Mouse (Mus musculus): ENCODE measurements around the gene Mthfd2.
"Not testable (repeated sequence)": the region's sequence is repeated elsewhere in the genome, so short reads cannot be mapped to it uniquely, and the experiment has no call there.

Mthfd2 gene

DNA sequence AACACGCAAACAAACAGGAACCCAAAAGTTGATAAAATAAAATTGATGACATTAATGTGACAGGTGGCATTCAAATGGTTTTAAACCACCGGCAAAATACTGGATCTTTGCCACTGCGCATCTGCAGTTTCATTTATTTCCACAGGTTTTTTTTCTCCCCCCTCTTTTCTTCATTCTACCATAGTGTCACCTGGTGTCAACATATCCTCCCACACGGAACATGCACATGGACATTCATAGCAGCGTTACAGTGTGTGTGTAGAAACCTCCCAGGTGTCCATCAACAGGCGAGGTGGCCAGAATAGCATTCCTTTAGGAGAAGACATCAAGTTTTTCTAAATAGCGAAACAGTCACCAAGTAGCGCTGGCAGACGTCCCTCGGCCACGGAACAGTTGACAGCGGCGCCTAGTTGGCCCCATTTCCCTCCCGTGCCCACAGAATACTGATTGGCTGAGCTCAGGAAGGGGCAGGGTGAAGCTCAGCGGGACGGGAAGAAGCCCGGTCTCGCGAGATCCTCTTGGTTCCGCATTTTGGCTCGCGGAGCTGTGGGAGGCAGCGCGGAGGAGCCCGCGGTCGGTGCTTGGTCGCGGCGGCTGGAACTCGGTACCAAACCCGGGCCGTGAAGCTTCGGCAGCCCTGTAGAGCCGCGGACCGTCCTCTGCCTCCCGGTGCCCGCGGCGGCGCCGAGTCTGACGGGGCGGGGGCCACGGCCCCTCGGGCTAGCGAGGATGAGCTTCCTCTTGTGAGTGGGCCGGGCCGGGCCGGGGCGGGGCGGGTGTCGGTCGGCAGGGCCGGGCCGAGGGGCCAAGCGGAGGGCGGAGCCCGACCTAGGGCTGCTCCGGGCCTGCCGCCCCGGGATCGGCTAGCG, at the start of gene Mthfd2, which contains the start of gene Mob1a:
Gene Mthfd2 (minus strand): TSS at position 384 of the 869 bp plus-strand sequence.
Gene Mob1a (plus strand): TSS at position 492 of the 869 bp plus-strand sequence.
- peak; percentile 96 for DNase-seq (ENCODE audit: low spot score)

DNA sequence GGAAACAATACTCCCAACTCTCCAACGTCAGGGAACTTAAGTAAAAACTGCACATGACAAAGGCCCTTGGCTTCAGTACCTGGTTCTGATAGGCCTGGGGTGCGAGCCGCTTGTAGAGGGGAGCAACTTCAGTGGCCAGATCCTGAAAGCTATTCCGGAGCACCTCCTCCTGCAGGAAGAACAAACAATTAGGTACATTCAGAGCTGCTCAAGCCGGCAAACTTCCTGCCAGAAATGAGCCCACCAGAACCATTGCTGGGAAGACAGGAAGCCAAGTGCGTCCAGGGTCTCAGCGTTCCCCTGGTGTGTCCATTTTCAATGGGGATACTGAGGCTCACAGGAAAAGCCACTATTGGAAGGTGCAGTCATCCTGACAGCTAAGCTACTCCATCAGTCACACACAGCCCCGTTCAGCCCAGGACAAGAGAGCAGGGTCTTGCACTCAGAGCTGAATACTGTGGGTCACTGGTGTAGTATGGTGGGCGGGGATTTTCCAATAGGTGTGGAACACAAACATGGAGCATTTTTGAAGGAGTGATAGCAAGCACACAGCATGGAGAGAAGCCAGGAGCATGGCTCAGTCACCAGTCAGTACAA, 48.1 kb upstream of the Mthfd2 start:
- DNase-seq (ENCODE audit: low spot score) = no peak

DNA sequence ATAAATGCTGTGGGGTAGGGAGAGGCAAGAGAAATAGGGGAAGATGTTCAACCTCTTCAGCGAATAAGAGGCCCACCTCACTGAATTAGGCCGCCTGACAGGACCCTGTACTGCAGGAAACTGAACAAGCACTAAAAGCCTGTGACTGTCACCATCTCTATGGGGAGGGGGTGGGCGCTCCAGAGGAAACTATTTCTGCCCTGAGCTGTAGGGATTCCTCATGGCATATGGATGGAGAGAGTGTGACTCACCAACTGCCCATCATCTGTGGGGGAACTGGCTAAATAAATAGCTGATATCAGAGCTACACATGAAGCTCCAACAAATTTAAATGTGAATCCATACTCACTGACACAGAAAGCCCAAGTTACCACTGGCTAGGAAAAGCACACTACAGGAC, 45.6 kb upstream of the Mthfd2 start:
- no peak for DNase-seq (ENCODE audit: low spot score)

DNA sequence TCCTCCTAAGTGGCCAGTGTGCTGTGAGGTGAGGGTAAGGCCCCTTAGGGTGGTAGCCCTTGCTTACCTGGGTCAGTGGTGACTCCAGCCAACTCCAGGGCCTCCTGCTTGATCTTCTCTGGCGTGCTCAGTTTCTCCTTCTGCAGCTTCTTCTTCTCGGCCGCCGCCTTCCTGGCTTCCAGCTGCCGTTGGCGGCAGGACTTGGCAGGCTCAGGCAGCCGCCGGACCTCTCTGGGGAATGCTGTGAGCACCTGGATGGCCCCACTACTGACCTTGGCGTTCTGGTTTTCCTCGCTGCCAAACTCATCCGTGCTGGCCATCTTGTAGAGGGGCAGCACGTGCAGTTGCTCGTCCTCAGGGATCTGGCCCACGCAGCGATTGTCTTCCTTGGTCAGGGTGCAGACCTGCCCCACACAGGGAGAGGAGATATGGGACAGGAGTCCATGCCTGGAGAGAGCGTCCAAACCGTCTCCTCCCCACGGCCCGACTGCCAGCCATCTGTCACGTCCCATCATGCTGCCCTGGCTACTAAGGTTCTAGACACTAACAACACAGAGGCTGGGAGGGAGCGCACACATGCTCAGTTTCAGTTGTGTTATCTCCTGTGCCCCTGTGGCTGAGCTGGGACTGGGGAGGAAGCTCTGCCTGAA, 44.7 kb upstream of the Mthfd2 start:
- no peak for DNase-seq (ENCODE audit: low spot score)

DNA sequence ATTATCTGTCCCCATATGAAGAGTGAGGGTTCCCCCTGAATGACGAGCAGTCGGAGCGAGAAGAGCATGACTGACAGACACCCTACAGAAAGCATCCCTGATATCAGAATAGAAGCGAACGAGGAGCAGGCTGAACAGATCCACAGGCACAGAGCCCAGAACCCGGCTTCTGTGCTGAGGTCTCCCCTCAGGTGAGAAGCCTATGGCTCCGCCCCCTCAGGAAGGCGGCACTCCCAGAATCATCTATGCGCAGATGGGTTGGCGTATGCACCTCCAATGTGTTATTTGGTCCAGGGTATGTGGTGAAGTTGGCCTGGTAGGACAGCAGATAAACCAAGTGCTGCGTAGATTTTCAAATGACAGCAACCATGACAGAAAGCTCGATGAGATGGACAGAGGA, 37.4 kb upstream of the Mthfd2 start:
- no peak for DNase-seq (ENCODE audit: low spot score)

DNA sequence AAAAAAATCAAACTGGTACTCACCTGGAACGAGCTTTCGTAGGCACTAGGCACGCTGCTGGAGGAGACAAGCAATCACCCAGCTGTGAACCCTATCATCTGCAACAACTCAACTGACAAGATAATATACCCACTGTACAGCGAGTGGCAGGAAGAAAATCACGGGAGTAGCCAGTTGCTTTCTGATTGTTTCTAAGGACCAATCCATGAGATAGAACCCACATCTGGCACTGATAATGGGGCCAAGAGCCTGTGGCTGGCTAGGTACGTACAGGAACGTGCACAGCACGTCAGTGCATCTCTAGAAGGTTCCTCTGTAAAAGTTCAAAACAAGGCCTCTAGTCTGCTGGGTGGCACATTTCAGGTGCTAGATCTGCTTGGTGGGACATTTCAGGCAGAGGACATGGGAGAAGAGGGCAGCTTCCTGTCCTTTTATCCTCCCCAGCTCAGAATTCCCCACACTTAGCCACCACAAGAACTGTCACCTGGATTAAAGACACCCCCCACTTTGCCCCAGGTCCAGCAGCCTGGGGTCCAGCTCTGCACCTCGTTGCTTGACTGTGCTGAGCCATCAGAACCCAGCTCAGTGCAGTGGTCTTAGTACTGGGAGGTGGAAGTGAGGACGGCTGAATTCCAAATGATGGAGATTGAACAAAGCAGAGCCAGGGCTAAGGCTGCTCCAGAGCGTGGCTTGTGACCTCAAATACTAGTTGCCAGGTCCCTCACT, 36.0 kb upstream of the Mthfd2 start:
- no peak for DNase-seq (ENCODE audit: low spot score)

DNA sequence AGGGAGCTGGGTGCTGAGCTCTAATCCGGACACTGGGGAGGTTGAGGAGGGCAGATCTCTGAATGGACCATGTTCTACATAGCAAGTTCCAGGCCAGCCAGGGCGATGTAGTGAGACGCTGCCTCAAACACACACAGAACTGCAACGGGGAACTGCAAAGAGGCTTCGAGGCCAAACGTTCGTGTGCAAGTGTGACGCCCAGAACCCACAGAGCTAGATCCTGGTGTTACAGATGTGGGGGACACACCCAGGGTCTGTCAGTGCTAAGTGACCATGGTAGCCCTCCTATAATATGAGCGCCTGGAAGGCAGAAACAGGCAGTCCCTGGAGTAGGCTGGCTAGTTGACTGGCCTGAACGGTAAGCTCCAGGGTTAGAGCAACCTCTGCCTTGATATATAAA, 31.7 kb upstream of the Mthfd2 start:
- no peak for DNase-seq (ENCODE audit: low spot score)

DNA sequence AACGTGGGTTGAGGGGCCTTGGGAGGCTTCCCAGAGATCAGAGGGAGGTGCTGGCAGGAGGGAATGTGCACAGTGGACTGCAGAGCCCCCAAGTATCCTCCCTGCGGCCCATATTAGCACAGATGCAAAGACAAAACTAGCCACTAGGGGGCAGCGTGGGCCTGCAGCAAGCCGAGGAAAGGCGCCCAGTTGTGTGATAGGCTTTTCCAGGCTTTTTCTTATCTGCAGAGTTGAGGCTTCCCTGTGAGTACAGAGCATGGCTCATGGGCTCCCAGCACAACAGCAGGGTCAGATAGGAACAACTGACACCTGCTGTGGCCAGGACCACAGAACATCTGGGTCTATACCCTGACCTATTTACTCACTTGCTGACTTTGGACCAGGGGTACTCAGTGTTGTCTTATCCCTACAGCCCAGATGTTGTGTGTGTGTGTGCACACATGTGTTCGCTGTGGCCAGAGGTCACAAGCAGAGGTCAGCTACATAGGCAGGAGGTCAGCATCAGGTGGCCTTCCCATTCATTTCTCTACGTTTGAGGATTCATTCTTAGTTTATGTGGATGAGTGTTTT, 30.9 kb upstream of the Mthfd2 start:
- peak; percentile 73 for DNase-seq (ENCODE audit: low spot score)

DNA sequence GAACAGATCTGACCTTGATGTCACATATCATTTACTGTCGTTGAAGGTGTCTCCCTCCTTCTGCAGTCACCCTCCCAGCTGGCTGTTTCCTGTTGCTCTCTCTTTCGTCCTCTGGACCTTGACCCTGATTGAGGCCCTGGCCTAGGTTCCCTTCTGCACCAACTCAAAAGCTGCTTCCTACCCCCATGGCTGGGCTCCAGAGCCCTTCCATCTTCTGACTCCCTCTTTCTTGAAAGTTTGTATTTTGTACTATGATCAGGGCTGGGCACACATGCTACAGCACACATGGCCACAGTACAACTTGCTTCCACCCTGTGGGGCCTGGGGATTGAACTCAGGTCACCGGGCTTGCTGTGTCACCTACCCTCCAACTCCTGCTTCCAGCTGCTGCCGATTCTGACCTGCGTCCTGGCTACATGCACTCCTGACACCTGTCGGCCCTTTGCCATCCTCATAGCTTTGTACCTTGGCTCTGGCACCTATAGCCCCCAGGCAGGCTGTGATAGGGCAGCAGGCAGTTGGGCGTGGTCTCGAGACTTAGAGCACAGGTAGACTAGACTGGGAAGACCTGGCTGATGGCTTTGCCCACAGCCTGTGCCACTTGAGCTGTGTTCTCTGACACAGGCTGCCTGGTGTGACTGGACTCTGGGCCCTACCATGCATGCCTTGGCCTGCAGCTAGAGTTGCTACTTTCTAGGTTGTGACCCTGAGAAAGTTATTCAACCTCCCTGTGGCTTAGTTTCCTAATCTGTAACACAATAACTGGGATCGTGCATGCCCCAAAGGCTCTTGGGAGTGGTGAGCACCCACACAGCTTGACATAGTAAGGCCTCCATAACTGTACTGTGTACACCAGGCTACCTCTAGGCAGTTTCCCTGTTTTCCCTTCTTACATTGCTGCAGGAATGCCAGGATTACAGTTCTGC, 29.4 kb upstream of the Mthfd2 start:
- DNase-seq (ENCODE audit: low spot score) = no peak

DNA sequence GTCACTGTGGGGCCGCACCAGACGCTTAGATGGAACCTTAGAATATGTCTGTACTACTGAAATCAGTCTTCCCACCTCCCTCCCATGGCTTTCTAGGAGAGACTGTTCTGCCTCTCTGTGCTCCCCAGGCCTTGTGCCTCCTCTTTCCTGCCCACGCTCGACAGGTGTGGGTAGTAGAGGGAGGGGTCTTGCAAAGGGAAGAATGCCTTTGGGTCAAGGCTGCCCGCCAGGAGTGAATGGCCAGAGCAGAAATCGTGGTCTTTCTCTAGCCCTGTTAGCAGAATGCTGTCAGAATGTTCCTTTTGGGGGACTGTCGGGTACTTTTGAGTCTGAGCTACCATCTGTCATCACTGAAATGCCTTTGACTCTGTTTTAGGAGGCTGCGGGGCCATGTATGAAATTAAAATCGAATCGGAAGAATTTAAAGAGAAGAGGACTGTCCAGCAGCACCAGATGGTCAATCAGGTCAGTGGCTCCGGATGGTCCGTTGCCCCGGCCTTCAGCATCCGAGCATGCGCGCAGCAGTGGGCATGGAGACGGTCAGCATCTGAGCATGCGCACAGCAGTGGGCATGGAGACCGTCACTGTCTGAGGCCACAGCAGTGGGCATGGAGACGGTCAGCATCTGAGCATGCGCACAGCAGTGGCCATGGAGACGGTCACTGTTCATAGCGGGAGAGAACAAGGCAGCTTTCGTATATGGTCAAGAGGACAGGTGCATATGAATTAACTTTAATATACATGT, 27.1 kb upstream of the Mthfd2 start:
- no peak for DNase-seq (ENCODE audit: low spot score)

DNA sequence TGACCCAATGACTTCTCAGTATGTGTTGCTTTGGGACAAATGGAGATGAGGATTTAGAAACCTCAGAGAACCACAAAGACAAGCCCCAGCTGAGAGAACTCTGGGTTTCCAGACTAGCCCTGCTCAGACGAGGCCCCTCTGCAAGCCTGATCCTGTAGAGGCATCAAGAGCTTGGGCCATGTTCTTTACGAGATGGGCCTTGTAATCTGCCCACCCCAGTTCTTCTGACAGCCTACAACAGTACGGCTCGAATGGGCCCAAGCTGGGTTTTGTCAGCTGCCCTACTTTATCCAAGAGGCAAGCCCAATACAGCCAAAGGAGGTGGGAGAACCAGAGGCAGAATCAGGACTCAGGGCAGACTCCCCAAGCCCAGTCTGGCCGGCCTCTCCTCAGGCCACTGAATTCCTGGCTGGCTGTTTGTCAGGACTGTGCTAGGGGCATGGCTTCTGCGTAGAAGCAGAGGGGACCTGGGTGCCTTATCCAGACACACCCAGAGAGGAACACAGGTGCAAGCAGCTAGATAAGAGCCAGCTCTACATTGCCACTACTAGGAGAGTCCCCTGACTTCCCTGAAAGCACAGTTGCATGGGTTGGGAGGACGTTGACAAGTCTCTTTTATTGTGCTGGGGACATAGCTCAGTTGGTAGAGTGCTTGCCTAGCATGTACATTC, 25.9 kb upstream of the Mthfd2 start:
- peak; percentile 24 for DNase-seq (ENCODE audit: low spot score)

DNA sequence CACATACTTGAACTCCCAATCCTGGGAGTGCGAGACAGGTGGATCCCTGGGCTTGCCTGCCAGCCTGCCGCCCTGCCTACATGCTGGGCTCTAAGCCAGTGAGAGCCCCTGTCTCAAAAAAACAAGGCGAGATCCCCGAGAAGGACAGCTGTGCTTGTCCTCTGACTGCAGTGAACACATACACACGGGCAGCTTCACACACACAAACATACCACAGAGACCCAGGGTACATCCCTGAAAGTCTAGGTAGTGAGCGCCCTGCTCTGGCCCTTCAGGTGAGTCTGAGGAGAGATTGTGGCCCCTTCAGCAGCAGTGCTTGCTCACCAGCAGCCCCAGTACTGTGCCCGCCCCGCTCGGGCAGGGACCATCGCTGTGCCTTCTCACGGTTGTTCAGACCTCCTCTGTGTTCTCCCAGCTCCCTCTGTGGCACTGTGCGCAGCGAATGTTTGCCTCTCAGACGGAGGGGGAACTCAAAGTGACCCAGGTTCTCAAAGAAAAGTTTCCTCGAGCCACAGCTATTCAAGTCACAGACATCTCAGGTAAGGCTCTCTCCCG, 25.2 kb upstream of the Mthfd2 start:
- DNase-seq (ENCODE audit: low spot score) = no peak

DNA sequence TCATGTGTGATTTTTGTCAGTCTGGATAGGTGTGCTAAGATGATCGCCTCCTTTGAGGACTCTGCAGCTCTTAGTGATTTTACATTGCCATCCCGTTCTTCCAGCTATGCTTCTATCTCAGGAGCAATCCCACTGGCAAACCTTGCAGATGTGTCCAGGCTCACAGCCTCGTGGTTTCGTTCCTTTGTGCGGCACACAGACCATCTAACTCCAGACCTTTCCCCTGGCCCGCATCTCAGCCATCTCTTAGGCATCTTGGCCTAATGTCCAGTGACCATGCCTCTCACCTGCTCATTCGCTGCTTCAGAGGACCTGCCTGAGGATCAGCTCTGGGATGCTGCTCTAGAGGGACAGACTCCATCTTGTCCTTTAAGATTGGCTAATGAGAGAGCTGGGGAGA, 24.5 kb upstream of the Mthfd2 start:
- no peak for DNase-seq (ENCODE audit: low spot score)

DNA sequence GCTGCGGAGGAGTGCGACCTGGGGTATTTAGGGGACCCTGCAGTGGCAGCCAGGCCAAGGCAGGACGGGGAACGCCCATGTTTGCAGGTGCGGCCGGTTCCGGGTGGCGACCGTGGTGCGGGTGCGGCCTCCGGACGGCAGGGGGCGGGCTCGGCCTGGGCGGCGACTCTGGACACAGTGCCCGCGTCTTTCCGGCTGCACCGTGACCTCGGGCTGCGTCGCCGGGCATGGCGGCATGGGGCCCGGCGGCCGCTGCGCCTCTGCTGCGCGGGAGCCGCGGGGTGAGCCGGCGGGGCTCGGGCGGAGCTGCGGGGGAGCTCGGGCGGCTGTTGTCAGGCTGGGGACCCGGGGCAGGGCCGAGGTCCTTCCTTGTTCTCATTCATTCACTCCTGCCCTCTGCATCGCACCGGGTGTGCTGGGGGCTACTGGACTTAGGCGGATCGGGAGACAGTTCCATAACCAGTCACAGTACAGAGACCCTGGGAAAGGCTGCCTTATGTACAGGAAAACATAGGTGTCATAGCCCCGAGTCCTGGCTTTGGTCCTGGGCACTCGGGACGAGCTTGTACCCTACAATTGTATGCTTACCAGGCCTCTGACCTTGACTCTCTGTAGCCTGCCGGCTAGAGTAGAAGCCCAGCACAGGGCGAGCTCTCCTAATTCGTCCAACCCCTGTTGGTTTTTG, 23.7 kb upstream of the Mthfd2 start:
- DNase-seq (ENCODE audit: low spot score) = peak; percentile 87

DNA sequence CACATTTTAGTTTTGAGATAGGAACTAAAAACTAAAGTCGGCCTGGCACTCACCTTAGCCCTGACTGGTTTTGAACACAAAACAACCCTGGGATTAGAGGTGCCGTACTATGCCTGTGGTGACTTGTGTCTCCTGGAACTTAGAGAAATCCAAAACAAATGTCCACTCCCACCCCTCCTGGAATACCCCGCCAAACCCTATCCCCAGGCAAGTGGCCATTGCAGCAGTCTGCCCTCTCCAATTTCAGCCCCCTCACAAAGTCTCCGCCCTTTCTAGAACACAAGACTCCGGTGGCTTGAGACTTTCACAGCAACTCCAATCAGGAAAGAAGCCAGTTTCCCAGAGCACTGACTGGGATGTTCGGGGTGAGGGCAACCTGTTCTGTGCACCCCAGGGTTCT, 23.2 kb upstream of the Mthfd2 start, which contains the start of gene Bola3:
Gene Bola3 (plus strand): TSS at position 275 of the 400 bp plus-strand sequence.
- DNase-seq (ENCODE audit: low spot score) = no peak

DNA sequence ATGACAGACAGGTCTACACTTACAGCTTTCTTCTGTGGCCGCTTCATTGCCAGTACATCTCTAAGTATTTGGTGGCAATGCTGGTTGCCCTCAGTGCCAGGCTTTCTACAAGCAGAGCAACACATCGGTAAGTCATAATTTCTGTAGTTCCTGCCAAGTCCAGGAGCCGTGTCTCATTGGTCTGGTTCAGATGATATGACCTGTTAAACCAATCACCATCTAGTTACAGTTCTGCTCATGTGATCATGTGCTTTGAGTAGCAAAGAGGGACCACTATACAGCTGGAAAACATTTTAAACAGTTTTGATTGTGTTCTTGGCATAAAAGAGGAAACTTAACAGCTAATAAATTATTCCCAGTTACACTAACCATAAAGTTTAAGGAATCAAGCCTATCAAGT, 22.2 kb upstream of the Mthfd2 start:
- DNase-seq (ENCODE audit: low spot score) = no peak

DNA sequence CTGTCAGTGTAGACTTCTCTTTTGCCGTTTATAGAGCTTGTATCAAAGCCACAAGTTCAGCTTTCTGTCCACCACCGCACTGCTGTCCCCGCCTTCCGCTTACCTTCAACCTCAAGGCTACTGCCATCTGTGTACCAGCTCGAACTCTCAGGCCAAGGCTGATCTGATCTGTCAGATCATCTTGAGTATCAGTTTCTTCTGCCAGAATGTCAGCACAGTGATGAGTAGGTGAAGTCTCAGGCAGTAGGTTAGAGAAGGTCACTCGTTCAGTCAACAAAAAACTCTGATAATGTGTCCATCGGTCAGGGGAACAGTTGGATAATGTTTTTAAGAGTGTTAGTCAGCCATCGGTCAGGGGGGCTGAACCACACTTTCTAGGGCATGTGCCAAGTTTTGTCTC, 19.6 kb upstream of the Mthfd2 start:
- DNase-seq (ENCODE audit: low spot score) = not testable (repeated sequence)

DNA sequence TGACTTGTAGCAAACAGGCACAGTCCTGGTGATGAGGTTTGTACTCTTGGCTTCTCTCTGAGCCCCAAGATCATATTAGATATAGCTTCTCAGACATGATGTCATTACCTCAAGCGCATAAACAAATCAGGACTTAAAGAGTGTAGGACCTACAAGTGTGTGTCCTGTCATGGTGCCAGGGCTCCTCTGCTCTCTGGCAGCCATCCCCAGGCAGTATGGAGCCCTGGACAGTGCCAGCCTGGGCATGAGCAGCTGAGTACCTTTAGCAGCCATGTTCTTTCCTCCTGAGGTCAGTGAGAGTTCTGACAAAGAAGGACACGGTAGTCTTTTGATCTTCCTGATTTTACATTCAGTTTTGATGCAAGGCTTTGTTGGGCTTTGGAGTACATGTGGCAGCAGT, 17.2 kb upstream of the Mthfd2 start:
- DNase-seq (ENCODE audit: low spot score) = no peak

DNA sequence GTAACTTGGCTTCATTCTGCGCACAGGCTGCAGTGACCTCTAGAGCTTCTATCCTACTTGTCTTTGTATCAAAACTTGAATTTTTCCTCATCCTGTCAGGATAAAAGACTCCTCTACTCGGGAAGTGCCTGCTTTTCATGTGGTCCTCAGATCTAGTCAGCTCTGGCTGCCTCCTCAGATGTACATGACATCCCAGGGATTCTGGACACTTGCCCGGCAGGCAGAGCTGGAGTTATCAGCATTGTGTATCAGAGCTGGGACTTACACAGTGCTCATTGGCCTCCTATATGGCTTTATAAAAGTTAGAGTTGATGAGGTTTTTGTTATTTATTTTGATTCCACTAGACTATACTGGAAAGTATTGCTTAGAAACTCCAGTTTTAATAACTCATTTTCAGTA, 15.7 kb upstream of the Mthfd2 start:
- DNase-seq (ENCODE audit: low spot score) = no peak
